18 mouse cellular contexts compared by ENCODE assay signal in genomic region chr1:193195169-193195810, GRCm38 (mm10).
"Had no signal": no experiment of that assay in that cellular context is flagged by ENCODE, and none has a peak within 500 bp of the region (broad histone marks: within the 10 kb centered on the region; RNA-seq: fewer than 3 reads in every experiment).

No protein-coding gene starts in this region.

- H3K27ac ChIP-seq: kidney, postnatal 0 days; layer of hippocampus, adult 2 months; left cerebral cortex, adult 2 months; limb, embryonic 15.5 days; liver, embryonic 14.5 days; midbrain, embryonic 12.5 days; stomach, postnatal 0 days had no signal

- H3K4me2 ChIP-seq: limb, embryonic 15.5 days; liver, embryonic 11.5 days; lung, embryonic 14.5 days; midbrain, embryonic 12.5 days had no signal

- ATAC-seq: intestine, postnatal 0 days; liver, postnatal 0 days; midbrain, embryonic 16.5 days had no signal

- H3K4me1 ChIP-seq: midbrain, embryonic 12.5 days had no signal

- H3K36me3 ChIP-seq: limb, embryonic 15.5 days; midbrain, embryonic 12.5 days had no signal

- H3K27me3 ChIP-seq: limb, embryonic 15.5 days; midbrain, embryonic 12.5 days had no signal

- H3K9me3 ChIP-seq: limb, embryonic 15.5 days; midbrain, embryonic 12.5 days had no signal

- H3K4me3 ChIP-seq: layer of hippocampus, adult 2 months; left cerebral cortex, adult 2 months; limb, embryonic 15.5 days; midbrain, embryonic 12.5 days had no signal

- DNase-seq: kidney, adult 2 months; layer of hippocampus, postnatal 36 days; liver, postnatal 0 days; lung, embryonic 14.5 days; lung, postnatal 14 days; lung, postnatal 4 days; thymus, adult 2 months; thymus, postnatal 25 days had no signal

- H3K9ac ChIP-seq: limb, embryonic 15.5 days; liver, embryonic 14.5 days; liver, postnatal 0 days; lung, embryonic 14.5 days; midbrain, embryonic 12.5 days had no signal
